Mouse (Mus musculus) left cerebral cortex, adult 9 months (tissue): Measurements from ENCODE around the gene Luc7l2.
"Not testable (repeated sequence)": the region's sequence is repeated elsewhere in the genome, so short reads cannot be mapped to it uniquely, and the experiment has no call there.

Source experiments
- DNase-seq, 2 experiments: peaks; one replicate each; pipeline ENCODE4 v3.0.0; 2022; ENCODE audit warnings: low spot score in 2 of 2

The Luc7l2 gene

DNA sequence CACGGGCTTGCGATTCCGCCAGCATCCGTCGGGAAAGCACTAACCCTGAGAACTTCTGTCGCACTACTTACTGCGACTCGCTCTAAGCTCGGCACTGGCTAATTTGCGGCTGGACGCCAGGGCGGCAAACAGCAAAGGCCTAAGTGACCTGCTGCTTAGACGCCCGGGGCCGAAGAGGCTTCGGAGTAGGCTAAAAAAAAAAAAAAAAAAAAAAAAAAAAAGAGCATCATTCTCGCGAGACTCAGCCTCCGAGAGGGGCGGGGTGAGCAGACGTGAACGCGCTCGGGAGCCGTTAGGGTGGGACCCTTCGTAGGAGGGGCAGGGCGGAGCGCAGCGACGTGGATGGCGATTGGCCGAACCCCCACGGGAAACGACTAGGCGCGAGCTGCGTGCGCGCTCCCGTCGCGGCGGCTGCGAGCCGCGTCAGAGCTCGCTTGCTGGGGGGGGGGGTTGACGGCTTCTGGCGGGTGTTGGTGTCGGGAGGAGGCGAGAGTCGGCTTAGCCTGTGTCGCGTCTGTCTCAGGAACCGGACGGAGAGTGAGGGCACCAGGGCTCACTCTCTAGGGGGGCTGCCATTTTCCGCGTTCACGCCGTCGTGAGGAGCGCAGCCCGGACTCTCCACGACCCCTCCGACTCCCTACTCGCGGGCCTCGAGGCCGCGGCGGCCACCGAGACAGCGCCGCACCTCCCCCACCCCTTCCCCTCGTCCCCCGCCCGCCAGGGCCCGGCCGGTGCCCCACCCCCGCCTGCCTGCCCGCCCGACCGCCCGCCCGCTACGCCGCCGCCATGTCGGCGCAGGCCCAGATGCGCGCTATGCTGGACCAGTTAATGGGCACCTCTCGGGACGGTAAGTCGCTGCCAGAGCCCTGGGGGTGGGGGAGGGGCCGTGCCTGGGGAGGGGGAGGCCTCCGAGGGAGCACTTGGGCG is at the start of gene Luc7l2:
Gene Luc7l2 (plus strand): TSS at position 273 of the 927 bp plus-strand sequence.
- DNase-seq = peak; percentile 90 to 95

DNA sequence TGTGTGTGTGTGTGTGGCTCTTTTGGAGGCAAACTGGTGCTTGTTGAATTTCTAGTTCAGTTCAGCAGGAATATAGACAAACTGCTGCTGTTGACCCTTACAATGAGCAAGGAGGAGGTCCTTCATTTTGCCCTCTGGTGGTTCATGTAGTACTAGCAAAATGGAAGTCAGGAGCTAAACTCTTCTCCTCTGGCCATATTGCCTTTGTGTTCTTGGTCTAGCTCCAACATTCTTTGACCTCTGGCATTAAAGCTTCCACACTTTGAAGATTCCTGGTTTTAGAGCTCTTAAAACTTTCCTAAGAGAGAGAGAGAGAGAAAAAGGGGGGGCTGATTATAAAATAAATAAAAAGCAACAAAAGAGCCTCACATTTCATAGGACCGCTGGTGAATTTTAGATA is 39.0 kb upstream of the Luc7l2 start:
- DNase-seq = no peak

DNA sequence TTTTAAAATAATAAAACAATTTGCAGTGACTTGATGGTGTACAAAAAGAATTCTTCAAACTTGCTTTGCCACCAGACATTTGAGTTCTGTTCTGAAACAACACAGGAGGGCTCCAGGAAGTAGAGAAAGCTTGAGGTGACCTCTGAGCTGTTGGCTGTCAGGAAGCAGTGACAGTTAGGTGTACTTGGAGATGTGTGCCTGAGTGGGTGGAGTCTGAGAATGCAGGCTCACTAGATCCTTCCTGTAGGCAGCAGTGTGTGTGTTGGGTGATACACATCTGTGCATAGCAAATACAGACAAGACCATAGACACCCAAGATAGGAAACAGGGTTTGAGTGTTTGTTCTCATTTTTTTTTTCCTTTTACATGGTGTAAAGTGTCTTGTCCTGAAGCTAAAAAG is 38.3 kb upstream of the Luc7l2 start:
- no peak for DNase-seq

DNA sequence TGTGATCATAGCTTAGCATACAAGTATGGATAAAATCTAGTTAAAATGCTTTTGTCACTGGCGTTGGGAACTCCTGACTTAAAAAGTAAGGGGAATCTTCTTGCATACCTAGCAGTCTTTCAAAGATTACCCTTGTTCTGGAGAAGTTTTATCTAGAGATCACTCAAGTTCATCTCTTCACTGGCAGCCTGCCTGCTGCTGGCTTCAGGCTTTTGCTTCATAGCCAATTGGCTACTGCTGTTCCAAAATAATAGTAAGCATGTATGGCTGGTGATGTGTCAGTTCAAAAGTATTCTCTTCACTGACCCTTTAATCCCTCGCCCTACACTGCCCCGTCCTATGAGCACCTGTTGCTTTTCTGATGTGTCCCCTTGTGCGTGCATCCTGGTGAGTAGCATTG is 35.9 kb upstream of the Luc7l2 start:
- DNase-seq = no peak

DNA sequence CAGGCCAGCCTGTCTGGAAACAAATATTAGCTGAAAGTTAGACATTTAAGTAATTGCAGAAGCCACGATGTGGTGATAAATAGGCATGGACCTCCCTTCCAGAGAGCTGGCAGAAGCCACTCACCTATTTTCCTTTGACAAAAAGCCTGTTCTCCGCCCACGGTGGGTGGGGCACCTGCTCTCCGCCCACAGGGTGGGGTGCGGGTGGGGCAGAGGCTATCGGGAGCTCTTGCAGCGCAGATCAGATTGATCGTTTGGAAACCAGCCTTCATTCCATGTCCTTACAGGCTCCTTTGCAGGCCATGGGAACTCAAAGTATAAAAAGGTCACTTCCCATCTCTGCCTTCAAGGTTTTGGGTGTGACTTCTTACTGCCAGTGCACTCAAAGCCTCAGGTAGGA is 27.3 kb upstream of the Luc7l2 start:
- DNase-seq = no peak

DNA sequence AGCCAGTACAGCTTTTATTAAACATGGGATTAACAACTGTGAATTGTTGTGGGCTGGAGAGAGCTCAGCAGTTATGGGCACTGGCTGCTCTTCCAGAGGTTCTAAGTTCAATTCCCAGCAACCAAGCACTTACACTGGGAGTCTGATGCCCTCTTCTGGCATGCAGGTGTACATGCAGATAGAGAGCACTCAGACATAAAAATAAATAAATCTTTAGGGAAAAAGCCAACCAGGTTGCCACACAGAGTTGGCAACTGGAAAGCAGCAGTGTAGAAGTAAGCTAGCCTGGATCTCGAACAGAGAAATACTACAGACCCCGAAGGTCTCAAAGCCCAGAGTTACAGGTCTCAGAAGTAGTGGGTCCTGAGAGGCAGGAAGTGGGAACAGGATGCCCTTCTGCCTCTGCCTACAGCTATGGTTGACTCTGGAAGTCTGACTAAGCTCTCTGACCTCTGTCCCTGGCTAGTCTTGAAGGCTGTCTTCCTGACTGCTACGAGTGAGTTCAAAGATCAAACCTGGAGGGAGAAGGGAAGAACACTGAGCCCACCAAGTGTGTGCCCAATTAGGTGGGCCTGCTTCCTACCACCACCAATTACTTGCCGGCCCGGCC is 19.8 kb upstream of the Luc7l2 start:
- no peak for DNase-seq

DNA sequence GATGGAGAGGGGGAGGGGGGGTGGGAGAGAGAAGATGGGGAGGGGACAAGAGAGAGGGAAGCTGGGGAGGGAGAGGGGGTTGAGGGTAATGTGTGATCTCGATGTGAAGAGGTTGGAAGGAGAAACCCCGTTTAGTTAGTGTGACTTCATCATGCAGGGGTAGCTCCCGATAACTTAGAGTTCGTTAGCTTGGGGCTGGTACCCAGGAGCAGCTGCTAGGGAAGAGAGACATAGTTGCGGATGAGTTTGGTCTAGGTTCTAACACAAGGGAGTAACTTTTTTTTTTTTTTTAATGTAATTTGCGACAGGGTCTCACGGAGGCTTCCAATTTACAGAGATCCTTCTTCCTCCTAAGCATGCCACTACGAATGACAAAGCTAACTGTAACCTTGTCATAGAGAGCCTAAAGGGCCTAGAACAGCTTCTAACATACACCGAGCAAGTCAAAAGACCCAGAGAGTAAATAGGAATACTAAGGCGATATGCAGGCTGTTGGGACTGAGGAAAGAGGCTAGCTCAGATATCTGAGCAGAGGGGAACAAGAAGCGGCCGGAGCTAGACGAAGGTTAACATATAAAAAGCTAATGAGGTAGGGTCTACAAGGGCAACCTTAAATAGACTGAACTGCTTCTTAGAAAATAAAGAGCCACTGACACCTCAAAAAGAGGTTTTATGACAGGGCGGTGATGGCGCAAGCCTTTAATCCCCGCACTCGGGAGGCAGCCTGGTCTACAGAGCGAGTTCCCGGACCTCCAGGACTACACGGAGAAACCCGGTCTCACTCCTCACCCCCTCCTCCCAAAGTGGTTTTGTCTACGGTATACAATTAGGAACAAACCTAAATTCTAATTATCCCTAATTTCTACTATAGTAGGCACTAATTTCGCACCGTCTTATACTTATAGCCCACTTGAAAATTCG is 18.4 kb upstream of the Luc7l2 start:
- no peak for DNase-seq

DNA sequence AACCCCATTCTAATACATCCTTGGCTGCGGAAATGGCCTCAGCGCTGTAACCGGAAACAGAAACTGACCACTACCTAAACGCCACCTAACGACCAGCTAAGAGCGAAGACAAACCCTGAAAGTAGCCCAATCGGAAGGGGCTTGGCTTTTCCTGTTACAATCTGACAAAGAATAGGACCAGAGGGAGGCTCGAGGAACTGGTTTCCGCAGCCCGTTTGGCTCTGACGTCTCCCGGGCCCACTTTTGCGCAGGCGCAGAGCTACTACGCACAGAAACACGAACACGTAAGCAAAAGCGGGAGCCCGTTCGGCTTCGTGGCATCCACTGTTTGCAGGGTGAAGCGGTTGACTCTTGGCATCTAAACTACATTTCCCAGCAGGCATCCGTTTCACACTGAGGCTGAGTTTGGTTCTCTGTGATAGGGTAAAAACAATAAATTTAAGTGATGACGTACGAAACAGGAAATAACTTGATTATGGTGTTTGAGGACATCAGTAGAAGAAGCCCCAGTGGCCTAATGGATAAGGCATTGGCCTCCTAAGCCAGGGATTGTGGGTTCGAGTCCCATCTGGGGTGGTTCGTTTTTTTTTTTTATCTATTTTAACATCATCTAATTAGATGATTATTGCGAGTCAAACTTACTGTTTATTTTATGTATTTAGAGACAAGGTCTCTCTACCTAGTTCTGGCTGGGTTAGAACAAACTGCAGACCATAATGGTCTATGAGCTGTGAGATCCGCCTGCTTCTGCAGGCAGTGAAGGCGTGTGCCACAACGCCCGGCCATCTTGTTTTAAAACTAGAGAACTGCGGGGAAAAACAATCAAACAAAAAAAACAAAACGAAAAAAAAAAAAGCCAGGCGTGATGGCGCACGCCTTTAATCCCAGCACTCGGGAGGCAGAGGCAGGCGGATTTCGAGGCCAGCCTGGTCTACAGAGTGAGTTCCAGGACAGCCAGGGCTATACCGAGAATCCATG is 17.4 kb upstream of the Luc7l2 start, which contains the start of gene Fmc1:
Gene Fmc1 (plus strand): TSS at position 75 of the 978 bp plus-strand sequence.
- peak; percentile 99 for DNase-seq

DNA sequence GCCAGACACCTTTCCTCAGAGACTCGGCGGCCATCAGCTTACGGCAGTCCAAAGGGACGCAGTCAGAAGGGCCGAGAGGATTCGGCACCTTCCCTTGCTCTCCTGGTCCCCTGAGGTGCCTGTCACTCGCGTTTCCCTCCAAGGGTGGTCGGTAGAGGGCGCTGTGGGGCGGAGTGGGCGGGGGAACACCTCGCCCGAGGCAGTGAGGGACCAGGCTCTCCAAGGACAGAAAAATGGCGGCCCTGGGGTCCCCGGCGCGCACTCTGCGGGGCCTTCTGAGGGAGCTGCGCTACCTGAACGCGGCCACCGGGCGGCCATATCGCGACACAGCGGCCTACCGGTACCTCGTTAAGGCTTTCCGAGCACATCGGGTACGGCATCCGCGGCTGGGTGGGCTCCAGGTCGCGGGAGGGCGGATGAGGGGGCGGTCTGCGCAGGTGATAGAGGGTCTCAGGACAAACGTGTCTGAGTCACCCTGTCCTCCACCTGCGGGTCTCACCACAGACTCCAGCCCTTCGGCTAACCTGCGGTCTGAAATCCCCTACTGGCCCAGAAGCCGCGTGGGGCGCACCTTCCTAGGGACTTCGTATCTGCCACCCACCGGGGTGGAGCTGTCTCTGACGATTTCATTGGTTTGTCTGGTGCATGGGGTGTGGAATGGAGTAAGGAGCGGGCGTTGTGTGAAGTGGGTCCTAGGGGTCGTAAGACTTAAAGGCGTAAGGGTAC is 16.3 kb upstream of the Luc7l2 start:
- DNase-seq = peak; percentile 77 to 96

DNA sequence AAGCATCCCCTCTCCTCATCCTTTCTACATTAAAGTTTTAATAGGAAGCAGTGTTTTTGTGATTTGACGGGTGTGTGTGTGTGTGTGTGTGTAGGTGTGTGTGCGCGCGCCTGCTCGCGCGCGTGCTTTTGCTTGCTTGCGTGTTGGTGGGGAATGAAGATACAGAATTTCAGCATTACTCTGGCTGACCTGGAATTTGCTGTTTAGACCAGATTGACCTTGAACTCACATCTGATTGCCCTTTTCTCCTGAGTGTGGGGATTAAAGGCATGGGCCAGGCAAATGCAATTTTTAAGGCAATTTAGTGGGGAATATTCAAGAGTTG is 15.8 kb upstream of the Luc7l2 start:
- no peak for DNase-seq

DNA sequence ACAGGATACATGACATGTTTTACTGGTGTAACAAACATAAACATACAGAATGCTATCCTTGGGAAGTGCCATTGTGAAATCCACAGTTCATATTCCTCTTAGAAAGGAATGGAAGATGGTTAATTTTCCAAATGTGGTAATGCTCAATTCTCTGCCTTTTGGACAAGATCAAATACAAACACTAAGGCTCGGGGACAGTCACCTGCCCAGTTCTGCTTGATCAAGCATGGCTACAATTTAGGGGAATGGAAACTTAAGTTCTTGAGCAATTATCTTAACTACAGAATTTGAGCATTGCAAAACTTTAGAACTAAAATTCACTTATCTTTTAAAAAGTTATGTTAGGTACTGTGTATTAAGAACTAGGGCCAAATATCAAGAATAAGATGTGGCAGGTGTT is 15.3 kb upstream of the Luc7l2 start:
- DNase-seq = no peak

DNA sequence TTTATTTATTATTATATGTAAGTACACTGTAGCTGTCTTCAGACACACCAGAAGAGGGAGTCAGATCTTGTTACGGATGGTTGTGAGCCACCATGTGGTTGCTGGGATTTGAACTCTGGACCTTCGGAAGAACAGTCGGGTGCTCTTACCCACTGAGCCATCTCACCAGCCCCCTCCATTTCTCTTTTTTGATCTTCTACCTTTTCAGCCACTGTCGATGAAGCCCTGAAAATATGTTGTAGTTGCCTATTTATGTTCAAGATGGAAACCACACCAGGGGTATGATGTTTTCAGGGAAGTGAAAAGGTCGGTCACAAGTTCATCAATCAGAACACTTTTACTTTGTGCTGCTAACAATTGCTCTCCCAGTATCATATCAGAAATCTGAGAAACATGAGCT is 7.0 kb upstream of the Luc7l2 start:
- not testable (repeated sequence) for DNase-seq

DNA sequence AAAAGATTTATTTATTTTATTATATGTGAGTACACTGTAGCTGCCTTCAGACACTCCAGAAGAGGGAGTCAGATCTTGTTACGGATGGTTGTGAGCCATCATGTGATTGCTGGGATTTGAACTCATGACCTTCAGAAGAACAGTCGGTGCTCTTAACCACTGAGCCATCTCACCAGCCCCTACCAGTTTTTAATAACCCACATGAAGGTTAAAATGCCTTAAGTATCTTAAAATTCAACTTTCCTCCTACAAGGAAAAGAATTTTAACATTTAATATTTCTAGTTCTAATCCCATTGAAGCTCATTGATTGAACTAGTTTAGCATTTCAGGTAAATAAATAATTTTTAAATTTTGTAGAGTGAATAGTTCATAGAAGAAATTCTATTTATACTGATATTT is 4.1 kb upstream of the Luc7l2 start:
- not testable (repeated sequence) for DNase-seq

DNA sequence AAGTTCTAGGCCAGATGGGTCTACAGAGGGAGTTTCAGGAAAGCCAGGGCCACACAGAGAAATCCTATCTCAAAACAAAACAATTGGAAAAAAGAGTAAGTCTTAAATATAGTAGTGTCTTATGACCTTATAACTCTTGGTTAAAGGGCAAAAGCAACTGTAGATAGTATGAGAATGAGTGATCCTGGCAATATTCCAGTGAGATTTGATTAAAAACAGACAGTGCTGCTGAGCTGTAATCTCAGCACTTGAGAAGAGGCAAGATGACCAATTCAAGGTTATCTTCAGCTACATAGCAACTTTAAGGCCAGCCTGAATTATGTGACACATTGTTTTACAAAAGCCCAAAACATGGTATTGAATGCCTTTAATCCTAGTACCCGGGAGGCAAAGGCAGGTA is 3.4 kb upstream of the Luc7l2 start:
- no peak for DNase-seq

DNA sequence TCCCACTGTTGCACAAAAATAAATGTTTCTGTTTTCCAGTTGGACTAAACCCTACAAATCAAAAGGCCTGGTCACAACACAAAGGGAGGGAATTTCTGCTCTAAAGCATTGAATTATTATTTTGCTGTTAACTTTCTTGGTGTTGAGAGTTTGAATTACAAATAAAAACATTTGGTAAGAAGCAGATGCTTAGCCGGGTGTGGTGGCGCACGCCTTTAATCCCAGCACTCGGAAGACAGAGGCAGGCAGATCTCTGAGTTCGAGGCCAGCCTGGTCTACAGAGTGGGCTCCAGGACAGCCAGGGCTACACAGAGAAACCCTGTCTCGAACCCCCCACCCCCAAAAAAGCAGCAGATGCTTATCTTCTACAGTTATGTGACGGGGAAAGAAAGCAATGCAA is 2.5 kb upstream of the Luc7l2 start:
- not testable (repeated sequence) for DNase-seq

DNA sequence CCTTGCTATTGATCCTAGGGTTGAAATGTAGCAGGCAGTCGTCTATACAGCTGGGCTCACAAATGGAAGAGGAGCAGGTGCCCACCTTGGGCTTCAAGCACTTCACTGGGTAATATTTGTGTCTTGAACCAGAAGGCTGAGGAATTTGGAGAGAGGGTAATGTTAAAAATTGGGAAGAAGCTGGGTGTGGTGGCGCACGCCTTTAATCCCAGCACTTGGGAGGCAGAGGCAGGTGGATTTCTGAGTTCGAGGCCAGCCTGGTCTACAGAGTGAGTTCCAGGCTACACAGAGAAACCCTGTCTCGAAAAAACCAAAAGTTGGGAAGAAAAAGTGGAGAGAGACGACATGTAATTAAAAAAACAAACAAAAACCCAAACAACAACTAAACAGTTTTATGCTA is 1.3 kb upstream of the Luc7l2 start:
- DNase-seq = not testable (repeated sequence)

DNA sequence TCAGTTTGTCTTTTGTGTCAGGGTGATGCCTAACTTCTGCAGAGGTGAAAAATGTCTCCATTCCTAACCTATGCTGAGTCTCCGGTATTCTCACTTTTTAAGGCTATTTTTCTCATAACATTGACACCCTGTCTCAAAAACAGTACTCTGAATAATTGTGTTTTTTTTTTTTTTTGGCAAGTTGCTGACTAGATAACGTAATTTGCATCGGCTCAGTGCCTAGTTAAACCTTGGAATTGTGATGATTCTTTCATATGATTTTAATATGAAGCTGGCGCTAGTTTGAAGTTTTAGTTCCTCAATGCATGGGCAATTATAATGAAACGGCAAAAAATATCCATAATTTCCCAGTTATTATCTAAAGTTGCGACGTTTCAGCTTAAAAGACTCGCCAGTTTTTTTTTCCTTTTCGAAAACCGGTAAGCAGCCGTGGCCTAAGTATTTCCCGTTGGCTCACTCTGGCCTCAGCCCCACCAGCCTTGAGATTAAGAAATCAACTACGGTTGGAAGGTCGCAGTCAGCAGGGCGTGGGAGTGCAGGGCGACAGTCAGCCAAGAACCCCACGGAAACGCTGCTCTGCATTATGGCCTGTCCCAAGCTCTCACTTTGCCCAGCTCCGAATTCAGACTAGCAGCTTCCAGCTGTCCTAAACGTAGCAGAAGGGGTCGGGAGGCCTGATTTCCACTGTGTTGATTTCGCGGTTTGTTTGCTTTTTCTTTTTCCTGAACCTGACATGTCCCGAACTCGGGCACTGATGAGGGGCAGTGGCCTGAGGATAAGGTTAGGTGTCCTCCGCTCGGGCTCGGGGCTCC is 678 bp upstream of the Luc7l2 start:
- DNase-seq = peak in 1 of 2 experiments; percentile 75

DNA sequence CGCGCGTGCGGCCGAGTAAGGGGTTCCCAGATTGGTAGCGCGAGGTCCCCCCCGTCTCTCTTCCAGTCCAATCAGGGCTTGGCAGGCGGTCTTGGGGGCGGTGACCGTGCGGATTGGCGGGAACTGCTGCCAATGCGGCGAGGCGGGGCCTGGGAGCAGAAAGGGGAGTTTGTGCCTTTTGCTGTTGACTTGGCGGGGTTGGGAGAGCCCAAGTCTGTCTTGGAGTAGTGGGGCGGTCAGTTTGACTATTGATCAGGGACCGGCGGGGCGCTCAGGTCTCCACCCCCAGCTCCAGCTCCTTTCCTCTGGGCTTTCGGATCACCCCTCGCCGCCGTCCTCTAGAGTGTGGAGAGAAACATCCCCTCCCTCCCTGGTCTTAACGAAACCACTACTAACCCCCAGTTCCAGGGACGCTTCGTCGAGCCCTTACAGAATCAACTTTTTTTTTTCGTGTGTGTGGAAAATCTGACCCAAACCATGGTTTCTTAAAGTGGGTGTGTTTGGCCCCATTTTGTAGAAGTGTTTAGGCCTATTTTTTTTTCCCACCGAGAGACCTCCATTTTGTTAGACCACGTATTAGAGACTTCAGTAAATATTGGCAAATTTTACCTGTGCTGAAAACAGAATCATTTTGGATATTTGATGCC is 978 bp downstream of the Luc7l2 start:
- peak; percentile 91 to 97 for DNase-seq

DNA sequence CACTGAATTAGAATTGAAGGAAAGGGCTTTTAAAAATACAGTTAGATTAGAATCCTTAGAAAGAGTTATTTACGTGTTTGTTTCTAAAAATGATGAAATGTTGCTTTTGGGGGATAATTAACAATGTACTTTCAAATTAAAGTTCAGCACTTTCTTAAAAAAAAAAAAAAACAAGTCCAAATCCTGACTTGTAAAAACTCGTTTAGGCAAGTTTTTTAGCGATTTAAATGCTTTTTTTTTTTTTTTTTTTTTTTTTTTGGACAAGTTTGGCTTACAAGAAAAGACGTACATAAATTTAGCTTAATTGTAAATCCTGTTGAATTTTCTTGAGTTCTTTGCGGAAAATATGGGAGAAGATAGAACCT is 1.5 kb downstream of the Luc7l2 start:
- DNase-seq = no peak
